In the genomic region with DNA sequence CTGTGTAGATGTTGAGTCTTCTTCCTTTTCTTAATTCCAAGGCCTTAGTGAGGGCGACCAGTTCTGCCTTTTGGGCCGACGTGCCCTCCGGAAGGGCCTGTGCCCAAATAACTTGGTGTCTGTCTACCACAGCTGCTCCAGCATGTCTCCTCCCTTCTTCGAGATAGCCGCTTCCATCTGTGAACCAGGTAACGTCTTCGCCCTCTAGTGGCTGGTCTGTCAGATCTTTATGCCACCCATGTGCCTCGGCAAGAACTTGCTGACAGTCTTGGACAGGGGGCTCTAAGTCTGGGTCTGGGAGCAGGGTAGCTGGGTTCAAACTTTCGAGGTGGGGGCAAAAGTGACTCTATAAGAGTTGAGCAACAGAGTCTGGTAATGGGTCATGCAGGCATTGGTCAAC, we compare ENCODE assay signal across 10 mouse cellular contexts. TPM values are rescaled to one million over a fixed set of nuclear protein-coding genes. Genes with fewer than 3 reads are reported as not detected.
A peak's percentile ranks its signal among the peaks of the same experiment; 100 is the strongest.
DNase-seq lines count a peak whose midpoint lies in the region.
"Not testable (repeated sequence)": the region's sequence is repeated elsewhere in the genome, so short reads cannot be mapped to it uniquely, and the experiment has no call there.
"Had no signal": no experiment of that assay in that cellular context is flagged by ENCODE, and none has a peak within 500 bp of the region (broad histone marks: within the 10 kb centered on the region; RNA-seq: fewer than 3 reads in every experiment).

No protein-coding gene starts in this region.

- intact Hi-C loops in heart, postnatal 10 days (cut with DNase I): not testable (repeated sequence)

- peak; percentile 25 for DNase-seq in CD4-positive helper T cell, adult 2 months (ENCODE audit: low read depth, low spot score)
- DNase-seq in ZHBTc4 (ENCODE audit: low read depth, low spot score): peak; percentile 58
- DNase-seq in embryo, embryonic 10 days (ENCODE audit: low spot score): peak; percentile 14
- DNase-seq in heart, postnatal 10 days: peak; percentile 17
- peak; percentile 7 to 36 for DNase-seq in kidney, postnatal 36 days
- DNase-seq in lung, postnatal 10 days: peak; percentile 15
- DNase-seq in spleen, adult 12 weeks (ENCODE audit: low spot score): peak; percentile 0
- peak; percentile 34 for DNase-seq in urinary bladder, postnatal 14 days (ENCODE audit: low spot score)

RNA-seq across cellular contexts. Expression of a gene that starts 2.6 kb away (rescaled TPM):
- under 1 TPM in 1 of 2 experiments, not detected in 1; 0.29 TPM for total RNA-seq in heart, postnatal 10 days (2021)
- total RNA-seq: left cerebral cortex, postnatal 4 days had no signal

RNA-seq across cellular contexts. Expression of a gene that starts 26.9 kb away (rescaled TPM):
- not detected for total RNA-seq in heart, postnatal 10 days (2021)
- total RNA-seq: gastrocnemius, postnatal 36 days; left cerebral cortex, postnatal 4 days had no signal

RNA-seq across cellular contexts. Expression of a gene that starts 39.0 kb away (rescaled TPM):
- under 1 TPM in 1 of 2 experiments, not detected in 1; 0.17 TPM for total RNA-seq in heart, postnatal 10 days (2021)

RNA-seq across cellular contexts. Expression of a gene that starts 51.0 kb away (rescaled TPM):
- under 1 TPM; 0.17 to 0.34 TPM for total RNA-seq in heart, postnatal 10 days (2021)
- total RNA-seq: left cerebral cortex, postnatal 4 days had no signal

RNA-seq across cellular contexts. Expression of a gene that starts 58.1 kb away (rescaled TPM):
- total RNA-seq in heart, postnatal 10 days (2021): not detected
- total RNA-seq: gastrocnemius, postnatal 36 days; left cerebral cortex, postnatal 4 days had no signal

Comparison
In these comparisons a context has a peak if more than half of its experiments do, and no peak if none do; other contexts are left out.
1. Peak in every context shown above with its lines: DNase-seq.
2. DNase-seq: peak in every context shown above with its lines; median percentile 58 in ZHBTc4; 34 in urinary bladder, postnatal 14 days; 25 in CD4-positive helper T cell, adult 2 months; 22 in kidney, postnatal 36 days; 17 in heart, postnatal 10 days; 15 in lung, postnatal 10 days; 14 in embryo, embryonic 10 days; 0 in spleen, adult 12 weeks.